Mouse (Mus musculus): ENCODE measurements around the gene Ano6. TPM values are rescaled to one million over a fixed set of nuclear protein-coding genes. Genes with fewer than 3 reads are reported as not detected.
A peak's percentile ranks its signal among the peaks of the same experiment; 100 is the strongest.

The Ano6 gene
- total and polyA plus RNA-seq, 3 experiments, result 14.9 to 27.0 (median 18.4) TPM

- Histone ChIP-seq H3K4me2 (ENCODE audit: insufficient read depth, low read depth, poor library complexity, severe bottlenecking) (peak overlapping the region; percentile 93), H3K79me2 (replicated peaks; ENCODE audit: control insufficient read depth, extremely low read depth, insufficient read depth, poor library complexity, severe bottlenecking) (peaks cover 56% of the 10 kb centered on the region), H3K4me3 (replicated peaks in 1 of 3; ENCODE audit: low read depth in 2 of 3, low read length in 2 of 3, poor library complexity in 1 of 3) (no peak overlapping the region), H3K4me1 (ENCODE audit: control insufficient read depth in 1 of 2, insufficient read depth in 2 of 2) (peaks cover 19 to 78% of the 10 kb centered on the region in 2 experiments), H3K9me3 (replicated peaks; ENCODE audit: low read length) (no peaks in the 10 kb centered on the region), H3K27ac (ENCODE audit: insufficient read depth, low read depth) (peak overlapping the region; percentile 94), H3K27me3 (replicated peaks) (no peaks in the 10 kb centered on the region), H3K9ac (ENCODE audit: insufficient read depth, low read depth) (peak overlapping the region; percentile 68; the same call in 1 of the 2 replicates), H3K36me3 (replicated peaks in 1 of 2; ENCODE audit: control insufficient read depth in 1 of 2, insufficient read depth in 1 of 2, low read length in 1 of 2) (peaks cover 0 to 19% of the 10 kb centered on the region in 2 experiments)
- in situ Hi-C loops (cut with MboI; ENCODE audit: low pct_ligation_motif_present, low pct_unique_long_range_greater_than_20kb, low sequenced_read_pairs), result no loop called here
- dilution Hi-C loops (cut with MboI; ENCODE audit: extremely low pct_ligation_motif_present, extremely low pct_unique_long_range_greater_than_20kb, low sequenced_read_pairs), result no loop called here
- peak; percentile 91 for DNase-seq (ENCODE audit: extremely low read depth)
- peak; percentile 85 for TF ChIP-seq JUND (conservative IDR thresholded peaks at IDR 0.05; ENCODE audit: low read depth, low read length)
- peak; percentile 16; the same call in 1 of the 2 replicates for TF ChIP-seq USF2 (conservative IDR thresholded peaks at IDR 0.05; ENCODE audit: low read depth, low read length)
- no peak for TF ChIP-seq TBP (conservative IDR thresholded peaks at IDR 0.05; ENCODE audit: low read depth, low read length)
- TF ChIP-seq ZNF384 (IDR thresholded peaks at IDR 0.05; ENCODE audit: low read depth, low read length), result no peak; the same call in 1 of the 2 replicates
- TF ChIP-seq SIN3A (IDR thresholded peaks at IDR 0.05; ENCODE audit: low read length), result peak; percentile 3; the same call in 1 of the 2 replicates
- no peak for TF ChIP-seq USF1 (IDR thresholded peaks at IDR 0.05; ENCODE audit: low read depth, low read length)
- no peak for TF ChIP-seq ZMIZ1 (IDR thresholded peaks at IDR 0.05; ENCODE audit: low read depth, low read length)
- TF ChIP-seq MAFK (IDR thresholded peaks at IDR 0.05; ENCODE audit: insufficient replicate concordance, low read length), result peak; percentile 27; the same call in 1 of the 2 replicates
- TF ChIP-seq ELF1 (IDR thresholded peaks at IDR 0.05; ENCODE audit: low read depth, low read length), result no peak
- peak; percentile 67; the same call in 1 of the 2 replicates for TF ChIP-seq ETS1 (conservative IDR thresholded peaks at IDR 0.05; ENCODE audit: low read depth, low read length)
- peak; percentile 94 for TF ChIP-seq BHLHE40 (IDR thresholded peaks at IDR 0.05; ENCODE audit: low read depth, low read length)
- TF ChIP-seq JUN (IDR thresholded peaks at IDR 0.05; ENCODE audit: insufficient read depth, low read depth, low read length), result peak; percentile 66
- TF ChIP-seq EP300 (IDR thresholded peaks at IDR 0.05; ENCODE audit: low read length), result peak; percentile 64
- no peak for TF ChIP-seq ZKSCAN1 (IDR thresholded peaks at IDR 0.05; ENCODE audit: borderline replicate concordance, low read depth, low read length)
- no peak for TF ChIP-seq POLR2AphosphoS2 (IDR thresholded peaks at IDR 0.05; ENCODE audit: low read depth, low read length)
- TF ChIP-seq RCOR1 (conservative IDR thresholded peaks at IDR 0.05; ENCODE audit: low read depth, low read length), result no peak; the same call in 1 of the 2 replicates
- TF ChIP-seq MAX (IDR thresholded peaks at IDR 0.05; ENCODE audit: low read length), result 0 out of 2 replicates have a peak, but pooled peaks have one; percentile 65
- no peak for TF ChIP-seq GABPA (IDR thresholded peaks at IDR 0.05; ENCODE audit: insufficient replicate concordance, low read depth, low read length)
- TF ChIP-seq KAT2A (IDR thresholded peaks at IDR 0.05; ENCODE audit: insufficient replicate concordance, low read length), result no peak
- no peak for TF ChIP-seq SMC3 (IDR thresholded peaks at IDR 0.05; ENCODE audit: low read depth, low read length)
- TF ChIP-seq MAZ (IDR thresholded peaks at IDR 0.05; ENCODE audit: low read depth, low read length), result no peak
- peak; percentile 75 for TF ChIP-seq CHD2 (IDR thresholded peaks at IDR 0.05; ENCODE audit: low read length)
- 0 out of 2 replicates have a peak, but pooled peaks have one; percentile 35 for TF ChIP-seq TCF12 (IDR thresholded peaks at IDR 0.05; ENCODE audit: low read depth, low read length)
- TF ChIP-seq ZC3H11A (IDR thresholded peaks at IDR 0.05; ENCODE audit: low read depth, low read length), result no peak
- TF ChIP-seq CTCF (conservative IDR thresholded peaks at IDR 0.05 in 1 of 2, IDR thresholded peaks at IDR 0.05 in 1 of 2; ENCODE audit: low read depth in 2 of 2, low read length in 2 of 2), result no peak
- no peak for TF ChIP-seq PAX5 (IDR thresholded peaks at IDR 0.05; ENCODE audit: low read length)
- TF ChIP-seq MXI1 (IDR thresholded peaks at IDR 0.05; ENCODE audit: low read depth, low read length), result peak; percentile 88
- TF ChIP-seq E2F4 (IDR thresholded peaks at IDR 0.05; ENCODE audit: insufficient replicate concordance, low read depth, low read length), result no peak
- TF ChIP-seq POLR2A (IDR thresholded peaks at IDR 0.05; ENCODE audit: low read depth, low read length), result 0 out of 2 replicates have a peak, but pooled peaks have one; percentile 27
- TF ChIP-seq MYC (IDR thresholded peaks at IDR 0.05; ENCODE audit: low read depth, low read length), result peak; percentile 86
- no peak; the same call in 1 of the 2 replicates for TF ChIP-seq RAD21 (IDR thresholded peaks at IDR 0.05; ENCODE audit: low read depth, low read length)
- peak; percentile 82; the same call in 1 of the 2 replicates for TF ChIP-seq MEF2A (IDR thresholded peaks at IDR 0.05; ENCODE audit: borderline replicate concordance, low read depth, low read length)
- no peak for TF ChIP-seq CHD1 (IDR thresholded peaks at IDR 0.05; ENCODE audit: low read depth, low read length)
- TF ChIP-seq NELFE (IDR thresholded peaks at IDR 0.05; ENCODE audit: low read depth, low read length), result no peak
- peak; percentile 49; the same call in 1 of the 2 replicates for TF ChIP-seq UBTF (IDR thresholded peaks at IDR 0.05; ENCODE audit: low read depth, low read length)
- TF ChIP-seq HCFC1 (IDR thresholded peaks at IDR 0.05; ENCODE audit: low read depth, low read length), result no peak
- peak; percentile 96 for TF ChIP-seq IRF4 (IDR thresholded peaks at IDR 0.05; ENCODE audit: low read depth, low read length)
Measured at GRCm38 (mm10) chr15:95794611-95795565, 4.2 kb downstream of the Ano6 start.

All from CH12.LX (cell line).